Mouse (Mus musculus): ENCODE measurements around the gene Col25a1. TPM values are rescaled to one million over a fixed set of nuclear protein-coding genes. Genes with fewer than 3 reads are reported as not detected.

Col25a1 gene
- polyA plus RNA-seq, 1 experiment from 2014 or later = 6.3 TPM

- H3K9me3 ChIP-seq (ENCODE audit: control insufficient read depth, low read length) = no peaks in the 10 kb centered on the region
- no peak overlapping the region for H3K27ac ChIP-seq (ENCODE audit: low read depth, low read length)
- 79% methylated on average over 2 of the region's 2 CpGs for WGBS
- ATAC-seq (replicated peaks; ENCODE audit: low FRiP score) (no peak), DNase-seq (ENCODE audit: low spot score) (no peak)
- no peak overlapping the region for H3K9ac ChIP-seq (ENCODE audit: low read depth, low read length)
- H3K4me3 ChIP-seq (ENCODE audit: low read depth, low read length) = no peak overlapping the region
- no peak overlapping the region for H3K4me2 ChIP-seq
- no peaks in the 10 kb centered on the region for H3K36me3 ChIP-seq (ENCODE audit: control insufficient read depth, insufficient read depth, low read length)
- H3K27me3 ChIP-seq (replicated peaks; ENCODE audit: control insufficient read depth, insufficient read depth, low read length) = no peaks in the 10 kb centered on the region
- no peaks in the 10 kb centered on the region for H3K4me1 ChIP-seq (replicated peaks; ENCODE audit: control insufficient read depth, insufficient read depth, low read length)
Observed at GRCm38 (mm10) chr3:130217705-130218104, 86.4 kb downstream of the Col25a1 start.

GRCm38 (mm10) chr3:130218232-130218728, 87.0 kb downstream of the Col25a1 start:
- H3K4me2 ChIP-seq = no peak overlapping the region
- no peak overlapping the region for H3K27ac ChIP-seq (ENCODE audit: low read depth, low read length)
- H3K27me3 ChIP-seq (replicated peaks; ENCODE audit: control insufficient read depth, insufficient read depth, low read length) = no peaks in the 10 kb centered on the region
- H3K9ac ChIP-seq (ENCODE audit: low read depth, low read length) = no peak overlapping the region
- no peak overlapping the region for H3K4me3 ChIP-seq (ENCODE audit: low read depth, low read length)
- ATAC-seq (replicated peaks; ENCODE audit: low FRiP score) = no peak
- no peaks in the 10 kb centered on the region for H3K36me3 ChIP-seq (ENCODE audit: control insufficient read depth, insufficient read depth, low read length)
- no peak for DNase-seq (ENCODE audit: low spot score)
- no peaks in the 10 kb centered on the region for H3K4me1 ChIP-seq (replicated peaks; ENCODE audit: control insufficient read depth, insufficient read depth, low read length)
- 52% methylated on average over 5 of the region's 5 CpGs for WGBS
- H3K9me3 ChIP-seq (ENCODE audit: control insufficient read depth, low read length) = no peaks in the 10 kb centered on the region

GRCm38 (mm10) chr3:130220811-130221210, 89.5 kb downstream of the Col25a1 start:
- H3K9me3 ChIP-seq (ENCODE audit: control insufficient read depth, low read length) = no peaks in the 10 kb centered on the region
- no peaks in the 10 kb centered on the region for H3K27me3 ChIP-seq (replicated peaks; ENCODE audit: control insufficient read depth, insufficient read depth, low read length)
- no peak overlapping the region for H3K27ac ChIP-seq (ENCODE audit: low read depth, low read length)
- H3K4me3 ChIP-seq (ENCODE audit: low read depth, low read length) = no peak overlapping the region
- H3K9ac ChIP-seq (ENCODE audit: low read depth, low read length) = no peak overlapping the region
- ATAC-seq (replicated peaks; ENCODE audit: low FRiP score) = no peak
- no peak for DNase-seq (ENCODE audit: low spot score)
- WGBS = 91% methylated on average over 3 of the region's 3 CpGs
- H3K36me3 ChIP-seq (ENCODE audit: control insufficient read depth, insufficient read depth, low read length) = no peaks in the 10 kb centered on the region
- no peaks in the 10 kb centered on the region for H3K4me1 ChIP-seq (replicated peaks; ENCODE audit: control insufficient read depth, insufficient read depth, low read length)
- no peak overlapping the region for H3K4me2 ChIP-seq

- H3K27ac ChIP-seq (ENCODE audit: low read depth, low read length) = no peak overlapping the region
- DNase-seq (ENCODE audit: low spot score) = no peak
- WGBS = 79% methylated on average over 9 of the region's 9 CpGs
- H3K27me3 ChIP-seq (replicated peaks; ENCODE audit: control insufficient read depth, insufficient read depth, low read length) = no peaks in the 10 kb centered on the region
- H3K9me3 ChIP-seq (ENCODE audit: control insufficient read depth, low read length) = no peaks in the 10 kb centered on the region
- H3K9ac ChIP-seq (ENCODE audit: low read depth, low read length) = no peak overlapping the region
- no peak overlapping the region for H3K4me2 ChIP-seq
- no peak for ATAC-seq (replicated peaks; ENCODE audit: low FRiP score)
- no peaks in the 10 kb centered on the region for H3K4me1 ChIP-seq (replicated peaks; ENCODE audit: control insufficient read depth, insufficient read depth, low read length)
- no peak overlapping the region for H3K4me3 ChIP-seq (ENCODE audit: low read depth, low read length)
- no peaks in the 10 kb centered on the region for H3K36me3 ChIP-seq (ENCODE audit: control insufficient read depth, insufficient read depth, low read length)
Observed at GRCm38 (mm10) chr3:130228186-130228585, 96.9 kb downstream of the Col25a1 start.

- 94% methylated on average over 7 of the region's 7 CpGs for WGBS
- no peak overlapping the region for H3K9ac ChIP-seq (ENCODE audit: low read depth, low read length)
Observed at GRCm38 (mm10) chr3:130232944-130233343, 101.6 kb downstream of the Col25a1 start.

GRCm38 (mm10) chr3:130235233-130235632, 103.9 kb downstream of the Col25a1 start:
- Histone ChIP-seq H3K9ac (ENCODE audit: low read depth, low read length) (no peak overlapping the region), H3K4me1 (replicated peaks; ENCODE audit: control insufficient read depth, insufficient read depth, low read length) (no peaks in the 10 kb centered on the region), H3K36me3 (ENCODE audit: control insufficient read depth, insufficient read depth, low read length) (no peaks in the 10 kb centered on the region), H3K27ac (ENCODE audit: low read depth, low read length) (no peak overlapping the region), H3K9me3 (ENCODE audit: control insufficient read depth, low read length) (no peaks in the 10 kb centered on the region), H3K27me3 (replicated peaks; ENCODE audit: control insufficient read depth, insufficient read depth, low read length) (no peaks in the 10 kb centered on the region), H3K4me2 (no peak overlapping the region), H3K4me3 (ENCODE audit: low read depth, low read length) (no peak overlapping the region)
- WGBS = 88% methylated on average over 1 of the region's 1 CpGs
- no peak for DNase-seq (ENCODE audit: low spot score)
- ATAC-seq (replicated peaks; ENCODE audit: low FRiP score) = no peak

More at GRCm38 (mm10) chr3:130232944-130233343, 101.6 kb downstream of the Col25a1 start:
- Histone ChIP-seq H3K36me3 (ENCODE audit: control insufficient read depth, insufficient read depth, low read length) (no peaks in the 10 kb centered on the region), H3K4me2 (no peak overlapping the region), H3K9me3 (ENCODE audit: control insufficient read depth, low read length) (no peaks in the 10 kb centered on the region), H3K4me1 (replicated peaks; ENCODE audit: control insufficient read depth, insufficient read depth, low read length) (no peaks in the 10 kb centered on the region), H3K4me3 (ENCODE audit: low read depth, low read length) (no peak overlapping the region), H3K27ac (ENCODE audit: low read depth, low read length) (no peak overlapping the region), H3K27me3 (replicated peaks; ENCODE audit: control insufficient read depth, insufficient read depth, low read length) (no peaks in the 10 kb centered on the region)
- no peak for ATAC-seq (replicated peaks; ENCODE audit: low FRiP score)
- no peak for DNase-seq (ENCODE audit: low spot score)

- no peak overlapping the region for H3K4me2 ChIP-seq
- H3K4me3 ChIP-seq (ENCODE audit: low read depth, low read length) = no peak overlapping the region
- DNase-seq (ENCODE audit: low spot score) (no peak), ATAC-seq (replicated peaks; ENCODE audit: low FRiP score) (no peak)
- no peaks in the 10 kb centered on the region; the same call in 1 of the 2 replicates for H3K4me1 ChIP-seq (replicated peaks; ENCODE audit: control insufficient read depth, insufficient read depth, low read length)
- no peaks in the 10 kb centered on the region for H3K36me3 ChIP-seq (ENCODE audit: control insufficient read depth, insufficient read depth, low read length)
- H3K9ac ChIP-seq (ENCODE audit: low read depth, low read length) = no peak overlapping the region
- H3K9me3 ChIP-seq (ENCODE audit: control insufficient read depth, low read length) = no peaks in the 10 kb centered on the region
- 78% methylated on average over 7 of the region's 7 CpGs for WGBS
- H3K27me3 ChIP-seq (replicated peaks; ENCODE audit: control insufficient read depth, insufficient read depth, low read length) = no peaks in the 10 kb centered on the region
- no peak overlapping the region for H3K27ac ChIP-seq (ENCODE audit: low read depth, low read length)
Observed at GRCm38 (mm10) chr3:130236129-130236528, 104.8 kb downstream of the Col25a1 start.

- Histone ChIP-seq H3K4me3 (ENCODE audit: low read depth, low read length) (no peak overlapping the region), H3K27ac (ENCODE audit: low read depth, low read length) (no peak overlapping the region), H3K4me2 (no peak overlapping the region), H3K9ac (ENCODE audit: low read depth, low read length) (no peak overlapping the region), H3K4me1 (replicated peaks; ENCODE audit: control insufficient read depth, insufficient read depth, low read length) (no peaks in the 10 kb centered on the region; the same call in 1 of the 2 replicates), H3K36me3 (ENCODE audit: control insufficient read depth, insufficient read depth, low read length) (no peaks in the 10 kb centered on the region), H3K27me3 (replicated peaks; ENCODE audit: control insufficient read depth, insufficient read depth, low read length) (no peaks in the 10 kb centered on the region), H3K9me3 (ENCODE audit: control insufficient read depth, low read length) (no peaks in the 10 kb centered on the region)
- 13% methylated on average over 1 of the region's 1 CpGs for WGBS
- DNase-seq (ENCODE audit: low spot score) (no peak), ATAC-seq (replicated peaks; ENCODE audit: low FRiP score) (no peak)
Observed at GRCm38 (mm10) chr3:130237852-130238251, 106.6 kb downstream of the Col25a1 start.

- H3K27ac ChIP-seq (ENCODE audit: low read depth, low read length) = no peak overlapping the region
- WGBS = 57% methylated on average over 4 of the region's 4 CpGs
- H3K9ac ChIP-seq (ENCODE audit: low read depth, low read length) = no peak overlapping the region
- H3K4me3 ChIP-seq (ENCODE audit: low read depth, low read length) = no peak overlapping the region
- H3K4me2 ChIP-seq = no peak overlapping the region
- no peak for DNase-seq (ENCODE audit: low spot score)
- H3K27me3 ChIP-seq (replicated peaks; ENCODE audit: control insufficient read depth, insufficient read depth, low read length) = no peaks in the 10 kb centered on the region
- ATAC-seq (replicated peaks; ENCODE audit: low FRiP score) = no peak
- no peaks in the 10 kb centered on the region for H3K9me3 ChIP-seq (ENCODE audit: control insufficient read depth, low read length)
- no peaks in the 10 kb centered on the region for H3K36me3 ChIP-seq (ENCODE audit: control insufficient read depth, insufficient read depth, low read length)
- H3K4me1 ChIP-seq (replicated peaks; ENCODE audit: control insufficient read depth, insufficient read depth, low read length) = no peaks in the 10 kb centered on the region; the same call in 1 of the 2 replicates
Observed at GRCm38 (mm10) chr3:130241924-130242323, 110.6 kb downstream of the Col25a1 start.
